In the genomic region with DNA sequence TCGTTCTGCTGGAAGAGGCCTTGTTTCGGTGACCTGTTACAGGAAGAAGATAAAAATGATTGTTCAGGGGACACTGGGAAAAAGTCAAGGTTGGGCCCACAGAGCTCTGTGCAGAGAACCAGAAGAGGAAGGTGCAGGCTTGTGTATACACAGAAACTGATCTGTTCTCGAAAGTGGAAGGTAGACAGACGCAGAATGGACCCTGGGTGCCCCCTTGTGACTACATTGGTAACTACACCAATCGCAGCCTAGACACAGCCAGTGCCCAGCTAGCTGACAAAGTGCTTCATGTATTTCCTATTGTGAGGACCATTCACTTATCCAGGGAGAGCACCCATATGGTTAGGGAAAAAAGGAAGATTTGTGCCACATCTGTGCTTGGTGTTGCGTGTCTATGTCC, we compare ENCODE assay signal across 9 mouse cellular contexts. TPM values are rescaled to one million over a fixed set of nuclear protein-coding genes. Genes with fewer than 3 reads are reported as not detected.
DNase-seq lines count a peak whose midpoint lies in the region; ATAC-seq and TF ChIP-seq lines count a peak whose summit lies in the region.
"Had no signal": no experiment of that assay in that cellular context is flagged by ENCODE, and none has a peak within 500 bp of the region (broad histone marks: within the 10 kb centered on the region; RNA-seq: fewer than 3 reads in every experiment).

No protein-coding gene starts in this region.

- no peak overlapping the region for H3K4me3 ChIP-seq in MEL (ENCODE audit: control insufficient read depth in 1 of 2, insufficient read depth in 1 of 2, low read depth in 2 of 2, low read length in 2 of 2)
- H3K4me3 ChIP-seq in forebrain, embryonic 15.5 days, result no peak overlapping the region
- H3K4me3 ChIP-seq in hindbrain, embryonic 13.5 days, result no peak overlapping the region
- H3K4me3 ChIP-seq: limb, embryonic 12.5 days had no signal

- 33% methylated on average over 6 of the region's 6 CpGs for WGBS in forebrain, embryonic 15.5 days
- WGBS in hindbrain, embryonic 13.5 days, result 32% methylated on average over 6 of the region's 6 CpGs

- DNase-seq in MEL (ENCODE audit: low read depth, low spot score), result peak; percentile 82
- peak; percentile 19 for DNase-seq in cerebellum, adult 11-12 months
- DNase-seq in layer of hippocampus, postnatal 14 days (ENCODE audit: low spot score in 2 of 2), result peak; percentile 86 to 92
- peak; percentile 87 for DNase-seq in lung, postnatal 36 days
- peak; percentile 78 for DNase-seq in retina, postnatal 1 day
- peak; percentile 49 to 63 for DNase-seq in thymus, postnatal 36 days

- peak; percentile 78 to 96 (median 94) for TF ChIP-seq CTCF in MEL (IDR thresholded peaks at IDR 0.05 in 2 of 3, conservative IDR thresholded peaks at IDR 0.05 in 1 of 3; ENCODE audit: control insufficient read depth in 1 of 3, insufficient read depth in 1 of 3, low read depth in 2 of 3, low read length in 3 of 3, poor library complexity in 1 of 3, severe bottlenecking in 1 of 3)

- TF ChIP-seq POLR2A in MEL (IDR thresholded peaks at IDR 0.05; ENCODE audit: control insufficient read depth in 1 of 2, insufficient read depth in 1 of 2, low read depth in 1 of 2, low read length in 2 of 2, poor library complexity in 1 of 2), result no peak

- no peak overlapping the region for H3K27ac ChIP-seq in MEL (ENCODE audit: control insufficient read depth, low read depth, low read length)
- no peak overlapping the region for H3K27ac ChIP-seq in forebrain, embryonic 15.5 days (replicated peaks)
- no peak overlapping the region for H3K27ac ChIP-seq in hindbrain, embryonic 13.5 days
- H3K27ac ChIP-seq: limb, embryonic 12.5 days had no signal

- no peak overlapping the region for H3K4me2 ChIP-seq in forebrain, embryonic 15.5 days (replicated peaks)
- no peak overlapping the region for H3K4me2 ChIP-seq in hindbrain, embryonic 13.5 days
- H3K4me2 ChIP-seq: limb, embryonic 12.5 days had no signal

- H3K9ac ChIP-seq in MEL (ENCODE audit: control insufficient read depth, low read depth, low read length, poor library complexity, severe bottlenecking), result no peak overlapping the region
- H3K9ac ChIP-seq in forebrain, embryonic 15.5 days (replicated peaks), result no peak overlapping the region
- H3K9ac ChIP-seq in hindbrain, embryonic 13.5 days, result no peak overlapping the region
- H3K9ac ChIP-seq: limb, embryonic 12.5 days had no signal

- peak; percentile 85 for ATAC-seq in forebrain, embryonic 15.5 days (replicated peaks)
- peak; percentile 81 for ATAC-seq in hindbrain, embryonic 13.5 days (ENCODE audit: low FRiP score)

- no peaks in the 10 kb centered on the region for H3K9me3 ChIP-seq in MEL (replicated peaks; ENCODE audit: insufficient read depth, low read length)
- H3K9me3 ChIP-seq in forebrain, embryonic 15.5 days, result no peaks in the 10 kb centered on the region
- no peaks in the 10 kb centered on the region for H3K9me3 ChIP-seq in hindbrain, embryonic 13.5 days
- H3K9me3 ChIP-seq: limb, embryonic 12.5 days had no signal

- H3K36me3 ChIP-seq in MEL (ENCODE audit: control insufficient read depth in 1 of 2, insufficient read depth in 2 of 2, low read length in 2 of 2), result no peaks in the 10 kb centered on the region
- H3K36me3 ChIP-seq in forebrain, embryonic 15.5 days, result no peaks in the 10 kb centered on the region
- no peaks in the 10 kb centered on the region for H3K36me3 ChIP-seq in hindbrain, embryonic 13.5 days
- H3K36me3 ChIP-seq: limb, embryonic 12.5 days had no signal

- TF ChIP-seq EP300 in MEL (IDR thresholded peaks at IDR 0.05; ENCODE audit: low read depth in 1 of 2, low read length in 2 of 2), result no peak

- TF ChIP-seq RAD21 in MEL (IDR thresholded peaks at IDR 0.05; ENCODE audit: low read depth, low read length), result peak; percentile 95

- no peaks in the 10 kb centered on the region; a peak in 1 of 4 replicates for H3K27me3 ChIP-seq in MEL (ENCODE audit: control insufficient read depth in 1 of 2, insufficient read depth in 2 of 2, low read length in 2 of 2)
- H3K27me3 ChIP-seq in forebrain, embryonic 15.5 days, result peaks cover 17% of the 10 kb centered on the region; the same call in 1 of the 2 replicates
- H3K27me3 ChIP-seq in hindbrain, embryonic 13.5 days, result peaks cover 24% of the 10 kb centered on the region

- 0 out of 4 replicates have a peak, but pooled peaks cover 0 to 2% of the 10 kb centered on the region in 2 experiments for H3K4me1 ChIP-seq in MEL (ENCODE audit: control insufficient read depth in 1 of 2, insufficient read depth in 2 of 2, low read length in 2 of 2)
- peaks cover 3% of the 10 kb centered on the region; the same call in 1 of the 2 replicates for H3K4me1 ChIP-seq in forebrain, embryonic 15.5 days
- peaks cover 4% of the 10 kb centered on the region for H3K4me1 ChIP-seq in hindbrain, embryonic 13.5 days (replicated peaks)

- no peaks in the 10 kb centered on the region for H3K79me2 ChIP-seq in MEL (ENCODE audit: control insufficient read depth, insufficient read depth, low read length, poor library complexity)

TF ChIP-seq in MEL, 35 proteins besides CTCF, POLR2A, EP300 and RAD21:
- no peak for TF ChIP-seq USF2 (IDR thresholded peaks at IDR 0.05; ENCODE audit: borderline replicate concordance in 1 of 2, insufficient read depth in 1 of 2, low read depth in 1 of 2, low read length in 2 of 2)
- no peak for TF ChIP-seq ZNF384 (IDR thresholded peaks at IDR 0.05; ENCODE audit: low read depth, low read length)
- TF ChIP-seq SMC3 (IDR thresholded peaks at IDR 0.05; ENCODE audit: low read depth, low read length), result peak; percentile 85
- 0 out of 2 replicates have a peak, but pooled peaks have one; percentile 43 for TF ChIP-seq SIN3A (IDR thresholded peaks at IDR 0.05; ENCODE audit: low read length)
- peak; percentile 81 for TF ChIP-seq ZC3H11A (IDR thresholded peaks at IDR 0.05; ENCODE audit: low read depth, low read length)
- no peak for TF ChIP-seq POLR2AphosphoS5 (IDR thresholded peaks at IDR 0.05; ENCODE audit: borderline replicate concordance, low read depth, low read length)

RNA-seq across cellular contexts. Expression of a gene that starts 21.6 kb away (rescaled TPM):
- not detected in 2 replicates for total RNA-seq in MEL (2012; rRNA removed)
- polyA plus RNA-seq in MEL (2012; ENCODE audit: insufficient read depth in 1 of 2, insufficient read length in 2 of 2, low read depth in 1 of 2, low replicate concordance in 2 of 2, missing spikeins in 1 of 2), result not detected
- not detected in 2 replicates for polyA plus RNA-seq in forebrain, embryonic 15.5 days (2015; fragmentation: Nextera tagmentation; extraction: Ambion mirVana)
- polyA plus RNA-seq in hindbrain, embryonic 13.5 days (2015; fragmentation: Nextera tagmentation; extraction: Ambion mirVana), result not detected in 2 replicates
- total RNA-seq in layer of hippocampus, postnatal 14 days (2021), result not detected
- polyA plus RNA-seq: limb, embryonic 12.5 days had no signal

RNA-seq across cellular contexts. Expression of a gene that starts 38.7 kb away (rescaled TPM):
- 0.42 and 0.73 TPM in 2 replicates for total RNA-seq in MEL (2012; rRNA removed)
- 1 to 10 TPM in 1 of 2 experiments, not detected in 1; 1.1 TPM for polyA plus RNA-seq in MEL (2012; ENCODE audit: insufficient read depth in 1 of 2, insufficient read length in 2 of 2, low read depth in 1 of 2, low replicate concordance in 2 of 2, missing spikeins in 1 of 2)
- polyA plus RNA-seq in forebrain, embryonic 15.5 days (2015; fragmentation: Nextera tagmentation; extraction: Ambion mirVana), result 0.24 TPM in 2 replicates
- polyA plus RNA-seq in hindbrain, embryonic 13.5 days (2015; fragmentation: Nextera tagmentation; extraction: Ambion mirVana), result 0.21 and 0.28 TPM in 2 replicates
- total RNA-seq in layer of hippocampus, postnatal 14 days (2021), result under 1 TPM in 1 of 2 experiments, not detected in 1; 0.12 TPM

RNA-seq across cellular contexts. Expression of a gene that starts 39.6 kb away (rescaled TPM):
- total RNA-seq in MEL (2012; rRNA removed), result 28.7 and 33.4 TPM in 2 replicates
- 10 to 100 TPM in 1 of 2 experiments, not detected in 1; 33.7 TPM for polyA plus RNA-seq in MEL (2012; ENCODE audit: insufficient read depth in 1 of 2, insufficient read length in 2 of 2, low read depth in 1 of 2, low replicate concordance in 2 of 2, missing spikeins in 1 of 2)
- polyA plus RNA-seq in forebrain, embryonic 15.5 days (2015; fragmentation: Nextera tagmentation; extraction: Ambion mirVana), result 161 and 168 TPM in 2 replicates
- polyA plus RNA-seq in hindbrain, embryonic 13.5 days (2015; fragmentation: Nextera tagmentation; extraction: Ambion mirVana), result 186 and 191 TPM in 2 replicates
- total RNA-seq in layer of hippocampus, postnatal 14 days (2021), result 100 to 1,000 TPM; 101 to 104 TPM

RNA-seq across cellular contexts. Expression of a gene that starts 52.6 kb away (rescaled TPM):
- total RNA-seq in MEL (2012; rRNA removed), result 5.0 and 5.9 TPM in 2 replicates
- polyA plus RNA-seq in MEL (2012; ENCODE audit: insufficient read depth in 1 of 2, insufficient read length in 2 of 2, low read depth in 1 of 2, low replicate concordance in 2 of 2, missing spikeins in 1 of 2), result 1 to 10 TPM in 1 of 2 experiments, not detected in 1; 9.1 TPM
- polyA plus RNA-seq in forebrain, embryonic 15.5 days (2015; fragmentation: Nextera tagmentation; extraction: Ambion mirVana), result 5.7 and 6.5 TPM in 2 replicates
- 3.1 and 3.5 TPM in 2 replicates for polyA plus RNA-seq in hindbrain, embryonic 13.5 days (2015; fragmentation: Nextera tagmentation; extraction: Ambion mirVana)
- total RNA-seq in layer of hippocampus, postnatal 14 days (2021), result under 1 TPM; 0.78 to 0.98 TPM

Comparison
In these comparisons a context has a peak if more than half of its experiments do, and no peak if none do; other contexts are left out.
1. DNase-seq: peak in every context shown above with its lines; median percentile 89 in layer of hippocampus, postnatal 14 days; 87 in lung, postnatal 36 days; 82 in MEL; 78 in retina, postnatal 1 day; 56 in thymus, postnatal 36 days; 19 in cerebellum, adult 11-12 months.